In genomic region chr1:64220040-64220439, GRCm38 (mm10) we compare ENCODE assay signal across 28 mouse cellular contexts.
DNase-seq lines count a peak whose midpoint lies in the region; ATAC-seq and TF ChIP-seq lines count a peak whose summit lies in the region.
"Had no signal": no experiment of that assay in that cellular context is flagged by ENCODE, and none has a peak within 500 bp of the region (broad histone marks: within the 10 kb centered on the region; RNA-seq: fewer than 3 reads in every experiment).

No protein-coding gene starts in this region.

- 0 out of 2 replicates have a peak overlapping the region, but pooled peaks have one; percentile 11 for H3K27ac ChIP-seq in hindbrain, embryonic 14.5 days
- H3K27ac ChIP-seq in hindbrain, embryonic 11.5 days (ENCODE audit: low read depth, low read length): no peak overlapping the region
- peak overlapping the region; percentile 38 for H3K27ac ChIP-seq in forebrain, embryonic 16.5 days (ENCODE audit: low read length)
- peak overlapping the region; percentile 66 for H3K27ac ChIP-seq in midbrain, embryonic 14.5 days (replicated peaks; ENCODE audit: low read depth, low read length)
- H3K27ac ChIP-seq: limb, embryonic 12.5 days; liver, embryonic 15.5 days; midbrain, embryonic 12.5 days; neural tube, embryonic 12.5 days; stomach, postnatal 0 days had no signal

- WGBS in hindbrain, embryonic 14.5 days: 60% methylated on average over 5 of the region's 5 CpGs
- WGBS in hindbrain, embryonic 11.5 days: 78% methylated on average over 5 of the region's 5 CpGs
- WGBS in forebrain, embryonic 16.5 days: 75% methylated on average over 5 of the region's 5 CpGs
- WGBS in midbrain, embryonic 14.5 days: 60% methylated on average over 5 of the region's 5 CpGs

- no peak for DNase-seq in hindbrain, embryonic 14.5 days (ENCODE audit: low spot score)
- DNase-seq in hindbrain, embryonic 11.5 days (ENCODE audit: low spot score): no peak
- DNase-seq in brain, embryonic 14.5 days (ENCODE audit: low read depth): peak; percentile 36
- DNase-seq in midbrain, embryonic 14.5 days: peak; percentile 46
- DNase-seq in thymus, postnatal 10 days (ENCODE audit: low spot score in 2 of 2): no peak
- no peak for DNase-seq in right cerebral cortex, adult 2 months (ENCODE audit: low spot score in 2 of 2)
- DNase-seq in T-cell, adult 2 months (ENCODE audit: low spot score): no peak
- DNase-seq: adrenal gland, postnatal 14 days; cerebellum, adult 11-12 months; gastrocnemius, postnatal 14 days; heart, postnatal 14 days; kidney, adult 9 months; kidney, postnatal 14 days; lung, embryonic 14.5 days; lung, postnatal 14 days; right cerebral cortex, postnatal 4 days; thymus, adult 2 months had no signal

- no peaks in the 10 kb centered on the region for H3K9me3 ChIP-seq in hindbrain, embryonic 14.5 days (ENCODE audit: control insufficient read depth, low read length)
- no peaks in the 10 kb centered on the region for H3K9me3 ChIP-seq in hindbrain, embryonic 11.5 days (ENCODE audit: control insufficient read depth, low read length)
- H3K9me3 ChIP-seq in forebrain, embryonic 16.5 days (ENCODE audit: control insufficient read depth, low read length): no peaks in the 10 kb centered on the region
- 0 out of 2 replicates have a peak, but pooled peaks cover 3% of the 10 kb centered on the region for H3K9me3 ChIP-seq in midbrain, embryonic 14.5 days (ENCODE audit: control insufficient read depth, low read length)
- H3K9me3 ChIP-seq: limb, embryonic 12.5 days; liver, embryonic 15.5 days; midbrain, embryonic 12.5 days; neural tube, embryonic 12.5 days had no signal

- H3K36me3 ChIP-seq in hindbrain, embryonic 14.5 days (replicated peaks; ENCODE audit: control insufficient read depth, insufficient read depth): no peaks in the 10 kb centered on the region
- H3K36me3 ChIP-seq in hindbrain, embryonic 11.5 days (ENCODE audit: control insufficient read depth, insufficient read depth, low read length): no peaks in the 10 kb centered on the region
- no peaks in the 10 kb centered on the region for H3K36me3 ChIP-seq in forebrain, embryonic 16.5 days (ENCODE audit: control insufficient read depth, insufficient read depth)
- H3K36me3 ChIP-seq in midbrain, embryonic 14.5 days (ENCODE audit: control insufficient read depth, insufficient read depth, low read length): no peaks in the 10 kb centered on the region
- H3K36me3 ChIP-seq: limb, embryonic 12.5 days; liver, embryonic 15.5 days; midbrain, embryonic 12.5 days; neural tube, embryonic 12.5 days had no signal

- H3K27me3 ChIP-seq in hindbrain, embryonic 14.5 days (ENCODE audit: control insufficient read depth, insufficient read depth, low read length): no peaks in the 10 kb centered on the region
- no peaks in the 10 kb centered on the region for H3K27me3 ChIP-seq in hindbrain, embryonic 11.5 days (ENCODE audit: control insufficient read depth, insufficient read depth, low read length)
- no peaks in the 10 kb centered on the region for H3K27me3 ChIP-seq in forebrain, embryonic 16.5 days (replicated peaks; ENCODE audit: control insufficient read depth, insufficient read depth, low read length)
- no peaks in the 10 kb centered on the region for H3K27me3 ChIP-seq in midbrain, embryonic 14.5 days (ENCODE audit: control insufficient read depth, insufficient read depth, low read length)
- H3K27me3 ChIP-seq: limb, embryonic 12.5 days; liver, embryonic 15.5 days; neural tube, embryonic 12.5 days; Patski had no signal

- no peak for TF ChIP-seq POLR2A in brain, embryonic 14.5 days (IDR thresholded peaks at IDR 0.05; ENCODE audit: borderline replicate concordance, extremely low read depth, insufficient read depth, insufficient read length, poor library complexity, severe bottlenecking)

- H3K4me3 ChIP-seq in hindbrain, embryonic 14.5 days (replicated peaks; ENCODE audit: low read length): no peak overlapping the region
- H3K4me3 ChIP-seq in hindbrain, embryonic 11.5 days (ENCODE audit: low read depth, low read length): no peak overlapping the region
- H3K4me3 ChIP-seq in forebrain, embryonic 16.5 days (replicated peaks; ENCODE audit: low read length): no peak overlapping the region
- H3K4me3 ChIP-seq in midbrain, embryonic 14.5 days (replicated peaks; ENCODE audit: low read depth, low read length): no peak overlapping the region
- H3K4me3 ChIP-seq: erythroblast, embryonic 14.5 days; left cerebral cortex, adult 2 months; limb, embryonic 12.5 days; liver, embryonic 15.5 days; midbrain, embryonic 12.5 days; myocyte; neural tube, embryonic 12.5 days had no signal

- no peak for TF ChIP-seq CTCF in brain, embryonic 14.5 days (IDR thresholded peaks at IDR 0.05; ENCODE audit: borderline replicate concordance, extremely low read depth, insufficient read depth, insufficient read length)

- H3K4me1 ChIP-seq in hindbrain, embryonic 14.5 days (replicated peaks; ENCODE audit: control insufficient read depth, insufficient read depth, low read length): peaks cover 34% of the 10 kb centered on the region
- no peaks in the 10 kb centered on the region for H3K4me1 ChIP-seq in hindbrain, embryonic 11.5 days (replicated peaks; ENCODE audit: control insufficient read depth, insufficient read depth, low read length)
- peaks cover 25% of the 10 kb centered on the region for H3K4me1 ChIP-seq in forebrain, embryonic 16.5 days (replicated peaks; ENCODE audit: control insufficient read depth, insufficient read depth, low read length)
- peaks cover 47% of the 10 kb centered on the region for H3K4me1 ChIP-seq in midbrain, embryonic 14.5 days (ENCODE audit: control insufficient read depth, insufficient read depth, low read length)
- H3K4me1 ChIP-seq: limb, embryonic 12.5 days; liver, embryonic 15.5 days had no signal

- ATAC-seq in hindbrain, embryonic 14.5 days (ENCODE audit: low FRiP score): no peak
- ATAC-seq in hindbrain, embryonic 11.5 days (ENCODE audit: low FRiP score): no peak
- 0 out of 2 replicates have a peak, but pooled peaks have one; percentile 19 for ATAC-seq in forebrain, embryonic 16.5 days
- no peak for ATAC-seq in midbrain, embryonic 14.5 days (ENCODE audit: low FRiP score, low TSS enrichment)
- ATAC-seq: intestine, embryonic 16.5 days; Patski had no signal

- H3K4me2 ChIP-seq in hindbrain, embryonic 14.5 days (replicated peaks): no peak overlapping the region
- H3K4me2 ChIP-seq in hindbrain, embryonic 11.5 days (replicated peaks; ENCODE audit: low read depth, low read length): no peak overlapping the region
- H3K4me2 ChIP-seq in forebrain, embryonic 16.5 days (ENCODE audit: low read length): no peak overlapping the region
- H3K4me2 ChIP-seq in midbrain, embryonic 14.5 days (ENCODE audit: low read length): no peak overlapping the region
- H3K4me2 ChIP-seq: limb, embryonic 12.5 days; liver, embryonic 15.5 days; lung, embryonic 14.5 days; midbrain, embryonic 12.5 days; neural tube, embryonic 12.5 days had no signal

- H3K9ac ChIP-seq in hindbrain, embryonic 14.5 days: no peak overlapping the region
- H3K9ac ChIP-seq in hindbrain, embryonic 11.5 days (ENCODE audit: low read depth, low read length): no peak overlapping the region
- H3K9ac ChIP-seq in forebrain, embryonic 16.5 days (replicated peaks; ENCODE audit: low read depth, low read length): no peak overlapping the region
- H3K9ac ChIP-seq in midbrain, embryonic 14.5 days (replicated peaks; ENCODE audit: low read length): no peak overlapping the region
- H3K9ac ChIP-seq: limb, embryonic 12.5 days; liver, embryonic 15.5 days; lung, embryonic 14.5 days; midbrain, embryonic 12.5 days; neural tube, embryonic 12.5 days had no signal

Comparison
In these comparisons a context has a peak if more than half of its experiments do, and no peak if none do; other contexts are left out.
1. DNase-seq: peak in brain, embryonic 14.5 days (single experiment) and midbrain, embryonic 14.5 days (single experiment); none in hindbrain, embryonic 14.5 days (single experiment), hindbrain, embryonic 11.5 days (single experiment), thymus, postnatal 10 days (0 of 2), right cerebral cortex, adult 2 months (0 of 2) and T-cell, adult 2 months (single experiment).